Mouse (Mus musculus) liver, embryonic 14.5 days (tissue): ENCODE data around the gene Dnajc11. TPM values are rescaled to one million over a fixed set of nuclear protein-coding genes. Genes with fewer than 3 reads are reported as not detected.

ENCODE experiments used
- ATAC-seq: fragments of 200-750 bp; cut with Nextera tagmentation; 2 replicates; pipeline ENCODE4 v1.8.0; 2017; ENCODE audit warnings: moderate number of reproducible peaks, mild to moderate bottlenecking, moderate library complexity; ENCODE audit not compliant: insufficient read depth
- DNase-seq, 3 experiments: peaks; one replicate each; pipeline ENCODE4 v3.0.0-alpha.2; 2012 to 2013; ENCODE audit warnings: low read depth in 3 of 3, low spot score in 3 of 3
- H3K27ac ChIP-seq: fragments of 300-500 bp; sonication (generic); 2 replicates; pipeline ENCODE4 v1.5.1; 2014; ENCODE audit warnings: moderate library complexity, mild to moderate bottlenecking, control low read depth, inconsistent platforms
- H3K27me3 ChIP-seq: fragments of 300-500 bp; sonication (generic); 2 replicates; pipeline ENCODE4 v1.6.1; 2014; ENCODE audit warnings: mild to moderate bottlenecking, low read length, moderate library complexity; ENCODE audit not compliant: control insufficient read depth, insufficient read depth
- H3K36me3 ChIP-seq: fragments of 300-500 bp; sonication (generic); replicated peaks from 2 replicates; pipeline ENCODE4 v1.6.1; 2014; ENCODE audit warnings: low read depth; ENCODE audit not compliant: control insufficient read depth, insufficient read depth
- H3K4me1 ChIP-seq, 2 experiments: fragments of 200-500 bp in 1 of 2; fragments of 300-500 bp in 1 of 2; sonication (generic) in 1 of 2; replicated peaks; 2 replicates each; pipeline ENCODE4 v1.6.1; 2012 to 2014; ENCODE audit warnings: antibody characterized with exemption in 1 of 2, inconsistent platforms in 1 of 2, low read length in 1 of 2; ENCODE audit not compliant: control insufficient read depth in 2 of 2, insufficient read depth in 2 of 2
- H3K4me2 ChIP-seq: fragments of 300-500 bp; sonication (generic); 2 replicates; pipeline ENCODE4 v1.6.1; 2014; ENCODE audit warnings: low read depth, mild to moderate bottlenecking, control low read depth, moderate library complexity
- H3K4me3 ChIP-seq, 2 experiments: fragments of 200-500 bp in 1 of 2; fragments of 300-500 bp in 1 of 2; sonication (generic) in 1 of 2; 2 replicates each; pipeline ENCODE4 v1.5.1; 2012 to 2014; ENCODE audit warnings: low read depth in 2 of 2, low read length in 2 of 2, mild to moderate bottlenecking in 2 of 2, control low read depth in 1 of 2, inconsistent platforms in 1 of 2, moderate library complexity in 1 of 2; ENCODE audit not compliant: insufficient read depth in 1 of 2
- H3K9ac ChIP-seq: fragments of 300-500 bp; sonication (generic); replicated peaks from 2 replicates; pipeline ENCODE4 v1.6.1; 2014; ENCODE audit warnings: mild to moderate bottlenecking, control low read depth, moderate library complexity
- H3K9me3 ChIP-seq: fragments of 300-500 bp; sonication (generic); 2 replicates; pipeline ENCODE4 v1.6.1; 2016; ENCODE audit warnings: low read length, mixed read lengths; ENCODE audit not compliant: control insufficient read depth
- CTCF ChIP-seq: IDR thresholded peaks from 2 replicates; pipeline ENCODE4 v1.5.1; 2016; ENCODE audit warnings: antibody characterized with exemption, low read depth, control low read depth
- EP300 ChIP-seq: IDR thresholded peaks from 2 replicates; pipeline ENCODE4 v1.6.1; 2016; ENCODE audit warnings: antibody characterized with exemption, low read depth
- WGBS: fragments of 180-500 bp; shearing (Covaris S2); extraction: QIAGEN DNeasy Blood & Tissue Kit; methylation state at CpG from one replicate; pipeline ENCODE4 v1.1.7; 2014; ENCODE audit not compliant: insufficient replicate concordance; 5-methylcytosine and 5-hydroxymethylcytosine counted together
- polyA plus RNA-seq, 2 experiments: library from polyadenylated mRNA; depleted of rRNA in 1 of 2; stranded (reverse) in 1 of 2; unstranded in 1 of 2; fragments of >200 nt; fragmentation: Nextera tagmentation in 1 of 2; extraction: Ambion mirVana in 1 of 2; gene quantifications; 2 replicates each; pipeline versions ENCODE4 v1.2.1 to v1.2.3; 2012 to 2014

Gene Dnajc11
- polyA plus RNA-seq, 2 experiments = 32.9 TPM

- peaks cover 7 to 8% of the 10 kb centered on the region in 2 experiments for H3K4me1 ChIP-seq
- WGBS = 29% methylated on average over 5 of the region's 5 CpGs
- H3K36me3 ChIP-seq = no peaks in the 10 kb centered on the region
- no peaks in the 10 kb centered on the region for H3K27me3 ChIP-seq
- no peak overlapping the region for H3K9ac ChIP-seq
- no peak overlapping the region for H3K4me3 ChIP-seq
- H3K9me3 ChIP-seq = no peaks in the 10 kb centered on the region
- DNase-seq (no peak), ATAC-seq (no peak)
- TF ChIP-seq EP300 (no peak), CTCF (peak; percentile 67)
- H3K27ac ChIP-seq = no peak overlapping the region
- H3K4me2 ChIP-seq = no peak overlapping the region
Measured at GRCm38 (mm10) chr4:152029087-152029486, 95.6 kb downstream of the Dnajc11 start.

GRCm38 (mm10) chr4:152029997-152030396 is 96.5 kb downstream of the Dnajc11 start:
- Histone ChIP-seq H3K9ac (no peak overlapping the region), H3K36me3 (no peaks in the 10 kb centered on the region), H3K4me3 (no peak overlapping the region), H3K9me3 (no peaks in the 10 kb centered on the region), H3K4me2 (no peak overlapping the region), H3K27me3 (no peaks in the 10 kb centered on the region), H3K27ac (no peak overlapping the region), H3K4me1 (peaks cover 6 to 8% of the 10 kb centered on the region in 2 experiments)
- TF ChIP-seq EP300 (no peak), CTCF (peak; percentile 23; the same call in 1 of the 2 replicates)
- 78% methylated on average over 4 of the region's 4 CpGs for WGBS
- ATAC-seq = no peak
- no peak for DNase-seq

Other genes with a start within 250 kb of the Dnajc11 start
- gene Camta1, start 71.8 kb upstream of the Dnajc11 start, polyA plus RNA-seq (2012; rRNA removed) = 4.8 and 7.3 TPM in 2 replicates
- gene Camta1, start 71.8 kb upstream of the Dnajc11 start, polyA plus RNA-seq (2014; fragmentation: Nextera tagmentation; extraction: Ambion mirVana) = 31.0 and 32.8 TPM in 2 replicates
- 4.8 and 5.0 TPM in 2 replicates for gene Thap3, start 55.3 kb downstream of the Dnajc11 start, polyA plus RNA-seq (2012; rRNA removed)
- gene Thap3, start 55.3 kb downstream of the Dnajc11 start, polyA plus RNA-seq (2014; fragmentation: Nextera tagmentation; extraction: Ambion mirVana) = 4.5 and 5.2 TPM in 2 replicates
- gene Phf13, start 62.6 kb downstream of the Dnajc11 start, polyA plus RNA-seq (2012; rRNA removed) = 2.8 and 2.9 TPM in 2 replicates
- gene Phf13, start 62.6 kb downstream of the Dnajc11 start, polyA plus RNA-seq (2014; fragmentation: Nextera tagmentation; extraction: Ambion mirVana) = 3.7 and 5.2 TPM in 2 replicates
- 4.4 and 5.3 TPM in 2 replicates for gene Klhl21, start 75.1 kb downstream of the Dnajc11 start, polyA plus RNA-seq (2012; rRNA removed)
- gene Klhl21, start 75.1 kb downstream of the Dnajc11 start, polyA plus RNA-seq (2014; fragmentation: Nextera tagmentation; extraction: Ambion mirVana) = 2.3 and 2.8 TPM in 2 replicates
- 8.2 and 10.7 TPM in 2 replicates for gene Zbtb48, start 94.0 kb downstream of the Dnajc11 start, polyA plus RNA-seq (2012; rRNA removed)
- gene Zbtb48, start 94.0 kb downstream of the Dnajc11 start, polyA plus RNA-seq (2014; fragmentation: Nextera tagmentation; extraction: Ambion mirVana) = 6.4 and 8.8 TPM in 2 replicates
- 0.03 and 0.06 TPM in 2 replicates for gene Tas1r1, start 104.9 kb downstream of the Dnajc11 start, polyA plus RNA-seq (2012; rRNA removed)
- gene Tas1r1, start 104.9 kb downstream of the Dnajc11 start, polyA plus RNA-seq (2014; fragmentation: Nextera tagmentation; extraction: Ambion mirVana) = not detected in 2 replicates
- gene Nol9, start 105.6 kb downstream of the Dnajc11 start, polyA plus RNA-seq (2012; rRNA removed) = 9.8 and 11.1 TPM in 2 replicates
- 11.5 and 16.3 TPM in 2 replicates for gene Nol9, start 105.6 kb downstream of the Dnajc11 start, polyA plus RNA-seq (2014; fragmentation: Nextera tagmentation; extraction: Ambion mirVana)
- 4.5 and 4.7 TPM in 2 replicates for gene Plekhg5, start 138.8 kb downstream of the Dnajc11 start, polyA plus RNA-seq (2012; rRNA removed)
- 2.6 and 4.8 TPM in 2 replicates for gene Plekhg5, start 138.8 kb downstream of the Dnajc11 start, polyA plus RNA-seq (2014; fragmentation: Nextera tagmentation; extraction: Ambion mirVana)
- gene Tnfrsf25, start 182.2 kb downstream of the Dnajc11 start, polyA plus RNA-seq (2012; rRNA removed) = 0.68 and 0.93 TPM in 2 replicates
- gene Tnfrsf25, start 182.2 kb downstream of the Dnajc11 start, polyA plus RNA-seq (2014; fragmentation: Nextera tagmentation; extraction: Ambion mirVana) = 0.15 and 0.16 TPM in 2 replicates
- gene Espn, start 218.7 kb downstream of the Dnajc11 start, polyA plus RNA-seq (2012; rRNA removed) = 1.2 and 1.5 TPM in 2 replicates
- 1.2 and 1.9 TPM in 2 replicates for gene Espn, start 218.7 kb downstream of the Dnajc11 start, polyA plus RNA-seq (2014; fragmentation: Nextera tagmentation; extraction: Ambion mirVana)
- 0.01 and 0.02 TPM in 2 replicates for gene Hes2, start 225.2 kb downstream of the Dnajc11 start, polyA plus RNA-seq (2012; rRNA removed)
- gene Hes2, start 225.2 kb downstream of the Dnajc11 start, polyA plus RNA-seq (2014; fragmentation: Nextera tagmentation; extraction: Ambion mirVana) = 0.05 TPM in 1 of 2 replicates, not detected in the other
- gene Acot7, start 244.4 kb downstream of the Dnajc11 start, polyA plus RNA-seq (2012; rRNA removed) = 10.8 and 12.5 TPM in 2 replicates
- 12.2 and 13.0 TPM in 2 replicates for gene Acot7, start 244.4 kb downstream of the Dnajc11 start, polyA plus RNA-seq (2014; fragmentation: Nextera tagmentation; extraction: Ambion mirVana)